Mouse (Mus musculus): ENCODE results near the gene Them7. TPM values are rescaled to one million over a fixed set of nuclear protein-coding genes. Genes with fewer than 3 reads are reported as not detected.

Gene Them7
- polyA plus RNA-seq, 1 experiment = not detected

DNA sequence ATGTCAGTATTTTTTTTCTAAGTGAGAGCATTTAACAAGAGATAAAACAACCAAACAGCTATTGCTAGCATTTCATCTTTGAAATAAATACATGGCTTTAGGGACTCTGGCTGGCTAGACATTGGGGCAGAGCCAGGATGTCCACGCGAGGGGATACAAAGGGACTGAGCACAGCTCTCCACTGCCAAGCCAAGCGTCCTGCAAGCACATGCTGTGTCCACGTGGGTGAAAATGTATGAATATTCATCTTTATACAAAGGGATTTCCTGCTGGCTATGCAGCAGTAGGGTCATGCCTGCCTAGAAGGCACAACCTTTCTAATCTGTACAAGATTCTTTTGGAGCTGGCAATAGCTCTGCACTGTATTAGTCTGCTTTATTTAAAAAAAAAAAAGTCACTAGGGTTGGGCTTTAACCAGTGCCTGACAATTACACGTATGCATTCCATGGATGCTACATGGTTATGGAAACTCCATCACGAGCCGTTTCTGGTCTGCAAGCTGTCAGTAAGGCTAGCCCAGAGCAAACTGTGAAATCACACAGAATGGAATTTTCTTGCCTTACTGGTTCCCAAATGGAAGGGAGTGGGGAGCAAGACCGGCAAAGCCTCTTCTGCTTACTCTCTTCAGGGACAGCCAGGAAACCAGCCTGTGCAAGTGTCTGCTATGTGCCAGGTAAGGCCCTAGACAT is 192.7 kb downstream of the Them7 start:
- peaks cover 9% of the 10 kb centered on the region for H3K4me1 ChIP-seq (ENCODE audit: control insufficient read depth, insufficient read depth, low read length)
- 47% methylated on average over 8 of the region's 8 CpGs for WGBS
- no peak overlapping the region for H3K4me3 ChIP-seq (ENCODE audit: insufficient read depth, low read depth, low read length)
- no peak overlapping the region for H3K27ac ChIP-seq (ENCODE audit: insufficient read depth, low read depth, low read length)
- TF ChIP-seq CTCF (IDR thresholded peaks at IDR 0.05; ENCODE audit: insufficient read depth, low read depth, low read length) (no peak), POLR2A (IDR thresholded peaks at IDR 0.05; ENCODE audit: insufficient read depth, low read depth, low read length) (no peak)

DNA sequence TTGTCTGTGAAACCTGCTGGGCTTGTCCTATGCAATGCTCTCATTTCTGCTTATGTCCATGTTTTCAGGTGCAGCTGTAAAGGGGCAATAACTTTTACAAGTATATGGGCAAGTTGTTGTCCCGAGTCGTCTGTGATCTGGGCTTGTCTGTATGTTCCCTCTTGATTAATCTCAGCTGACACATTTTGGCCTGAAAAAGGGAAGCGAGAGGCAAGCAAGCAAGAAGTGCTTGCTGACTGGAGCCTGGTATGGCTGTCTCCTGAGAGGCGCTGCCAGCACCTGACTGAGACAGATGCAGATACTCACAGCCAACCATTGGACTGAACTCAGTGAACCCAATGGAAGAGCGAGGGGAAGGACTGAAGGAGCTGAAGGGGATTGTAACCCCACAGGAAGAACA is 193.5 kb downstream of the Them7 start:
- peaks cover 9% of the 10 kb centered on the region for H3K4me1 ChIP-seq (ENCODE audit: control insufficient read depth, insufficient read depth, low read length)
- TF ChIP-seq POLR2A (IDR thresholded peaks at IDR 0.05; ENCODE audit: insufficient read depth, low read depth, low read length) (no peak), CTCF (IDR thresholded peaks at IDR 0.05; ENCODE audit: insufficient read depth, low read depth, low read length) (no peak)
- H3K27ac ChIP-seq (ENCODE audit: insufficient read depth, low read depth, low read length) = no peak overlapping the region
- H3K4me3 ChIP-seq (ENCODE audit: insufficient read depth, low read depth, low read length) = no peak overlapping the region
- WGBS = 93% methylated on average over 5 of the region's 5 CpGs

DNA sequence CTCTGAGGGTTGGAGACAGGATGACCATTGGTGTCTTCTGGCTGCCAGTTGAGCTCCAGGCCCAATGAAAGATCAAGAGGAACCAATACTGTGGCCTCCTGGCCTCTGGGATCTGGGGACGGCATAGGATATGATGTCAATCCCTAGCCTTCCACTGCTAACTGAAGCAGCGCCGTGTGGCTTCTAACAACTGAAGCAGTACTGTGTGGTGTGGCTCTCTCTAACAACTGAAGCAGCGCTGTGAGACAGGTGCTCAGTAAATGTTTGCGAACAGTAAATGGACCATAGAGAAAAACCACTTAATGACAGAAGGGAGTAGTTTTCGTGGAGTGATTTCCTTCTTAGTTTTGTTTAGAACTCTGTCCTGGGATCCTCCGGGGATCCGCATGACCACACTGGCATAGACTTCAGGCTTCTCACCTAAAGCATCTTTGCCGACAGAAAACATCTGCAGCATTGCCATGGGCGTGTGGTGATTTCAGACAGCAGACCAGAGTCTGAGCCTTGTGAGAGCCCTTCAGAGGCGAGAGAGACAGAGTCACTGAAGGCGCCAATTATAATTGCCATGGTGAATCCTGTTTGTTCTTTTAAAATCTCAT is 194.6 kb downstream of the Them7 start:
- TF ChIP-seq CTCF (IDR thresholded peaks at IDR 0.05; ENCODE audit: insufficient read depth, low read depth, low read length) (no peak), POLR2A (IDR thresholded peaks at IDR 0.05; ENCODE audit: insufficient read depth, low read depth, low read length) (no peak)
- no peak overlapping the region for H3K27ac ChIP-seq (ENCODE audit: insufficient read depth, low read depth, low read length)
- peaks cover 9% of the 10 kb centered on the region for H3K4me1 ChIP-seq (ENCODE audit: control insufficient read depth, insufficient read depth, low read length)
- H3K4me3 ChIP-seq (ENCODE audit: insufficient read depth, low read depth, low read length) = no peak overlapping the region
- WGBS = 97% methylated on average over 12 of the region's 12 CpGs

DNA sequence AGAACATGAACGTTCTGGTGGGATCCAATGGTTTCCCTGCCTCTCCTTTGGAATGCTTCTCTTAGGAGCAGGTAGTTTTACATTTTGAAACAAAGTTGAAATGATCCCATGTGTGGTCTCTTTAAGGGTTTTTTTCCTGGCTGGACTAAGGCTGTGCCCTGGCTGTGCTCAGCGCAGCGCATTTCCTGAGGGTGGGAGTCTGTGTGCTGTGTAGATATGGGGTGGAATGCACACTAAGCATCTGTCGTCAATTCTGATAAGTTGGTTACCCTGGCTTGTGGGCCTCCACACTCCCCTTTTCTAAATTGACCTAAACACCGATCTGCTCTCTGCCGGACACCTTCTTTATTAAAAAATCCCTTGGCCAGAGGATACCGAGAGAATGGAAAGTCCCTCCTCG is 203.3 kb downstream of the Them7 start:
- H3K4me3 ChIP-seq (ENCODE audit: insufficient read depth, low read depth, low read length) = no peak overlapping the region
- H3K27ac ChIP-seq (ENCODE audit: insufficient read depth, low read depth, low read length) = no peak overlapping the region
- 82% methylated on average over 8 of the region's 8 CpGs for WGBS
- no peak for TF ChIP-seq POLR2A (IDR thresholded peaks at IDR 0.05; ENCODE audit: insufficient read depth, low read depth, low read length)
- no peak for TF ChIP-seq CTCF (IDR thresholded peaks at IDR 0.05; ENCODE audit: insufficient read depth, low read depth, low read length)
- no peaks in the 10 kb centered on the region for H3K4me1 ChIP-seq (ENCODE audit: control insufficient read depth, insufficient read depth, low read length)

DNA sequence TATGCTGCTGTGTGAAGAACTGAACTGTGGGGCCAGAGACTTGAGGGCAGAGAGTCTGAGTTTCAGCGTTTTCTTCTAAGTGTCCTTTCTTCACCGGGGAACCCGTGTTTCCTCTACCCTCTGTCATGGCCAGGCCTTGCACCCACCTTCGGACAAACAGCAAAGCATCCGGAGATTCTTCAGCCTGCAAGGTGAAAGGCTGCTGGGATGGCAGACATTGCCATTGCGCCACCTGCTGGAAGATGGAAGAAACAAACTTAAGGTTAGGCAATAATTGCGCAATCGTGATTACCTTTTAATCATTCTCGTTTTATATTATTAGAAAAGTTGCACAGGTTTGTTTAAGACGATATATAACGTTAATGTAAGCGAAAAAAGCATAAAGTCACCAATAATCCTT is 203.9 kb downstream of the Them7 start:
- no peak overlapping the region for H3K4me3 ChIP-seq (ENCODE audit: insufficient read depth, low read depth, low read length)
- TF ChIP-seq CTCF (IDR thresholded peaks at IDR 0.05; ENCODE audit: insufficient read depth, low read depth, low read length) (peak; percentile 40; the same call in 1 of the 2 replicates), POLR2A (IDR thresholded peaks at IDR 0.05; ENCODE audit: insufficient read depth, low read depth, low read length) (no peak)
- WGBS = 3% methylated on average over 12 of the region's 12 CpGs

DNA sequence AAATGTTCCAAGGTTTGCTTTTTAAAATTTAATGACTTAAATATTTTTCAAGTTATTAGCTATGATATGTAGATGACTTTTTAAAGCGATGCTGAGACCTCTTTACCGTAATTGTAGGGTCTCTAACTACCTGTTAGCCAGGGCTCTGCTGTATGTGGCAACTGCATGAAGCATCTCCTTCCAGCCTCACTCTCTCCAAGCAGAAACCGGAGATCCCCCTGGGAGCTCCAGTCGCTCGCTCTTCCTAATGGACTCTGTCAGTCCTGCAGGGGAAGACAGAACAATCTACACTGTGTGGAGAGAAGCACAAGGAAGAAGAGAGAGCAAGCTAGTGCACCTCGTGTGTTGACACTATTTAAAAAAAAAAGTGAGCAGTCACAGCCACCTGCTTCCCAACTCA is 204.3 kb downstream of the Them7 start:
- Histone ChIP-seq H3K27ac (ENCODE audit: insufficient read depth, low read depth, low read length) (no peak overlapping the region), H3K4me1 (ENCODE audit: control insufficient read depth, insufficient read depth, low read length) (no peaks in the 10 kb centered on the region), H3K4me3 (ENCODE audit: insufficient read depth, low read depth, low read length) (no peak overlapping the region)
- 32% methylated on average over 6 of the region's 6 CpGs for WGBS
- TF ChIP-seq CTCF (IDR thresholded peaks at IDR 0.05; ENCODE audit: insufficient read depth, low read depth, low read length) (no peak), POLR2A (IDR thresholded peaks at IDR 0.05; ENCODE audit: insufficient read depth, low read depth, low read length) (no peak)

More for the DNA sequence above, 203.9 kb downstream of the Them7 start:
- Histone ChIP-seq H3K27ac (ENCODE audit: insufficient read depth, low read depth, low read length) (no peak overlapping the region), H3K4me1 (ENCODE audit: control insufficient read depth, insufficient read depth, low read length) (no peaks in the 10 kb centered on the region)

Other genes starting within 250 kb of the Them7 start
- not detected in 2 replicates for gene Eif3m, start 207.2 kb upstream of the Them7 start, polyA plus RNA-seq (2012; ENCODE audit: insufficient read depth, insufficient read length, low replicate concordance, missing spikeins)
- gene Gm11060, start 132.3 kb upstream of the Them7 start, polyA plus RNA-seq (2012; ENCODE audit: insufficient read depth, insufficient read length, low replicate concordance, missing spikeins) = not detected in 2 replicates
- gene Wt1, start 97.8 kb upstream of the Them7 start, polyA plus RNA-seq (2012; ENCODE audit: insufficient read depth, insufficient read length, low replicate concordance, missing spikeins) = not detected in 2 replicates
- 139 TPM in 1 of 2 replicates, not detected in the other for gene Rcn1, start 175.0 kb downstream of the Them7 start, polyA plus RNA-seq (2012; ENCODE audit: insufficient read depth, insufficient read length, low replicate concordance, missing spikeins)

Data from olfactory bulb, adult 2 months (tissue).